Mouse (Mus musculus): ENCODE data around the gene Myl4. TPM values are rescaled to one million over a fixed set of nuclear protein-coding genes. Genes with fewer than 3 reads are reported as not detected.

Myl4 gene
- total and polyA plus RNA-seq, 2 experiments, result 0.45 to 0.65 TPM

DNA sequence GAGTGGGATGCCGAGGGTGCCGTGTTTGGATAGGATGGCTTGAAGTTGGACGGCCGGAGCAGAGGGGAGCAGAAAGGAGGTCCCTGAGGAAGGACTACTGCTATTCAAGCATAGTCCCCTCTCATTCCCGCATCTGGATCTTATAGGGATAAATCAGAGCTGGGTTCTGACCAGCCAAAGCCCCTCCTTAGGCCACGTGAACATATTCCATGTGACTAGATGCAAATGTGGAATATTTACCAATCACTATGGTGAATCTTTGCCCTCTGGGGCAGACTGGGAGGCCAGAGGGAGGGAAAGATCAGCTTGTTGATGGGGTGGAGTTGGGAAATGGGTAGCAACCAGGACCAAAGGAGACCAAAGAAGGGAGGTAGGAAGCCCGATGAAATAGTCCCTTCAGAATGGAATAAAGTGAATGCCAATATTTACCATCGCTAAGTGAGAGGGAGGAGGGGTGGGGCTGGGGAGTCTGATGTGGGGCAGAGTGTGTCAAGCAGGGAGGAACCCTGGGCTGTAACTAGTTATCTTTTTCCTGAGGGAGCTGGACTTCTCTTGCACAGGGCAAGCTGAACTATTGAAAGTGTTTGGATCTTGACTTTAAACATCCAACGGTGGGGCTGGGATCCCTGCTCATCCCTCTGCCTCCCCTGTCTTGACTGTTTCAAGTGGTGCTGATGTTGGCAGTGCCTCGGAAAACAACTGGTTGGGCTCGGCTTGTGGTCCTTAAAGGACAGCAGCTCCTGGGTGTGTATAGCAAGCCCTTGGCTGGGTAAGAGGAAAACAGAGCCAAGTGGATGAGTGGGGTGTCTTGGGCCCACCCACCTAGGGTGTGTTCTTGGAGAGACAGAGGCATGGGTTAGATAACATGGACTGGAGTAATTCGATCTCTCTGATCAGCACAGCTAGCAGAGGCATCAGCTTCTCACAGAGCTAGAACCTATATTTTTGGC is 75.3 kb downstream of the Myl4 start:
- no peak overlapping the region for H3K27ac ChIP-seq (replicated peaks; ENCODE audit: insufficient read depth, low read depth, low read length)

DNA sequence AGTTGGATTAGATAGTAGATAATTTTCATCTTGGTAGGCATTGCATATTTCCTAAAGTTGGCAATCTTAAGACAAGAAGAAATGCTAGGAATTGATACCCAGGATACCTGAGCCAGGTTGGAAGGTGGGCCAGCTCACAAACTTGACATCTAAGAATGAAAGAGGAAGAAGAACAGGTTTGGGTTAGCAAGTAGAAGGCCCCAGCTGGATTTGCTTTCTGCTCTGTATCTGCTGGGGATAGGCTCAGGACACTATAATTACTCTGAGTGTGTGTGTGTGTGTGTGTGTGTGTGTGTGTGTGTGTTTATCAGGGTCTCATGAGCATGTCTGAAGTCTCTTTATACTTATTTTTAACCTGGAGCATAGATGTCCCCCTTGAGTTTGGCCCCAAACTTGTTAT is 76.2 kb downstream of the Myl4 start:
- no peaks in the 10 kb centered on the region for H3K79me2 ChIP-seq (ENCODE audit: control insufficient read depth, insufficient read depth, low read length)
- H3K36me3 ChIP-seq (ENCODE audit: control insufficient read depth, insufficient read depth, low read length), result no peaks in the 10 kb centered on the region
- H3K27me3 ChIP-seq (ENCODE audit: control insufficient read depth, insufficient read depth, low read length), result no peaks in the 10 kb centered on the region
- no peak overlapping the region for H3K9ac ChIP-seq (ENCODE audit: low read depth, low read length)
- H3K4me1 ChIP-seq (ENCODE audit: control insufficient read depth, insufficient read depth, low read length), result 0 out of 2 replicates have a peak, but pooled peaks cover 2% of the 10 kb centered on the region
- TF ChIP-seq CTCF (IDR thresholded peaks at IDR 0.05; ENCODE audit: low read depth, low read length) (no peak), POLR2A (IDR thresholded peaks at IDR 0.05; ENCODE audit: extremely low read depth, insufficient read depth, low read length) (no peak)
- H3K27ac ChIP-seq (replicated peaks; ENCODE audit: insufficient read depth, low read depth, low read length), result no peak overlapping the region
- DNase-seq (ENCODE audit: extremely low read depth, low read depth, low spot score), result no peak
- no peak overlapping the region for H3K4me3 ChIP-seq (ENCODE audit: insufficient read depth, low read depth, low read length)

More for the DNA sequence above, 75.3 kb downstream of the Myl4 start:
- 38% methylated on average over 12 of the region's 12 CpGs for WGBS
- no peak for DNase-seq (ENCODE audit: extremely low read depth, low read depth, low spot score)
- no peaks in the 10 kb centered on the region for H3K36me3 ChIP-seq (ENCODE audit: control insufficient read depth, insufficient read depth, low read length)
- 0 out of 2 replicates have a peak, but pooled peaks cover 2% of the 10 kb centered on the region for H3K4me1 ChIP-seq (ENCODE audit: control insufficient read depth, insufficient read depth, low read length)
- H3K27me3 ChIP-seq (ENCODE audit: control insufficient read depth, insufficient read depth, low read length), result no peaks in the 10 kb centered on the region
- no peak for TF ChIP-seq CTCF (IDR thresholded peaks at IDR 0.05; ENCODE audit: low read depth, low read length)
- TF ChIP-seq POLR2A (IDR thresholded peaks at IDR 0.05; ENCODE audit: extremely low read depth, insufficient read depth, low read length), result no peak
- no peak overlapping the region for H3K9ac ChIP-seq (ENCODE audit: low read depth, low read length)
- no peak overlapping the region for H3K4me3 ChIP-seq (ENCODE audit: insufficient read depth, low read depth, low read length)
- H3K79me2 ChIP-seq (ENCODE audit: control insufficient read depth, insufficient read depth, low read length), result no peaks in the 10 kb centered on the region

DNA sequence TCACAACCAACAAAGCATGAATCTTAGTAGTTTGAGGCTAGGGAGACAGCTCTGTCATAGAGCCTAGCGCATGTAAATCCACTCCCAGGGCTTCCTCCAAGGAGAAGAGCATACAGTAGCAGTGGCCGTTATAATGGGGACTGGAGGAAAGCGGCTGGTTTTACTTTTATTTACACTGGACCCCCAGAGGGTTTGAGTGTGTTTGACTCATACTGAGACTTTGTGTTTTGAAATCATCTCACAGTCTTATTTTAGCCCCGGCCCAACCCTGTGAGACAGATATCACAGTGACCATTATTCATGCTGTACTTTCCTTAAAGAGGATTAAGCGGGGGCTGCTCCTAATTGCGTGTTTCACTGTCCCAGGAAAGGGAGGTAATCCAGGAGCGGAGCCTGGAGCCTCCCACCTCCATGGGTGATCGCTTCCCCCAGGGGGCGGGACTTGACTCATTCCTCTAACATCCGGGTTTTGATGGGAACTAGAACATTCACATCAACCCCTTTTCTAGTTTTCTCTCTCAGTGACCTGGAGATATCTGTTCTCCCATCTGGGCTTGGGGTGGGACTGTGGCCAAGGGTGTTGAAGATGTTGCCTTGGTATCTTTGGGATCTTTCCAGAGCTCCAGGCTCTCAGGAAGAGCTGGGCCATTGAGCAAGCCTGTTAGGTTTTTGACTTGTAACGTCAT is 77.3 kb downstream of the Myl4 start:
- H3K4me3 ChIP-seq (ENCODE audit: insufficient read depth, low read depth, low read length), result no peak overlapping the region
- 65% methylated on average over 11 of the region's 11 CpGs for WGBS
- no peaks in the 10 kb centered on the region for H3K79me2 ChIP-seq (ENCODE audit: control insufficient read depth, insufficient read depth, low read length)
- H3K9ac ChIP-seq (ENCODE audit: low read depth, low read length), result no peak overlapping the region
- no peaks in the 10 kb centered on the region for H3K27me3 ChIP-seq (ENCODE audit: control insufficient read depth, insufficient read depth, low read length)
- H3K36me3 ChIP-seq (ENCODE audit: control insufficient read depth, insufficient read depth, low read length), result no peaks in the 10 kb centered on the region
- H3K4me1 ChIP-seq (ENCODE audit: control insufficient read depth, insufficient read depth, low read length), result 0 out of 2 replicates have a peak, but pooled peaks cover 2% of the 10 kb centered on the region
- DNase-seq (ENCODE audit: extremely low read depth, low read depth, low spot score), result no peak
- no peak overlapping the region for H3K27ac ChIP-seq (replicated peaks; ENCODE audit: insufficient read depth, low read depth, low read length)
- TF ChIP-seq CTCF (IDR thresholded peaks at IDR 0.05; ENCODE audit: low read depth, low read length) (no peak), POLR2A (IDR thresholded peaks at IDR 0.05; ENCODE audit: extremely low read depth, insufficient read depth, low read length) (no peak)

DNA sequence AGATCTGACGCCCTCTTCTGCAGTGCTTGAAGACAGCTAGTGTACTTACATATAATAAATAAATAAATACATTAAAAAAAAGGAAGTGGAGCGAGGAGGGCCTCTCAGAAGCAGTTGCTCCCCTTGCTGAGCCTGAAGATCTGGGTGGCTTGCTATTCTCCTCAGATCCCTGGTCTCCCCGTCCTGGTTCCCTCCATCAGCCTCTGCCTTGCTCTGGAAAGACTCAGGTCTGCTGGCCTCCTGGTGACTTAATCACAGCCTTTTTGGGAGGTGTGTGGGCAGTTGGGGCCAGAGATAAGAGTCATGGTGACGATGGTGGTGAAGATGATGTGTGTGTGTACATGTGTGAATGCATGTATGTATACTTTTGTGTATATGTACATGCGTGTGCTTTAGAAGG is 78.1 kb downstream of the Myl4 start:
- no peak for TF ChIP-seq POLR2A (IDR thresholded peaks at IDR 0.05; ENCODE audit: extremely low read depth, insufficient read depth, low read length)
- no peak for TF ChIP-seq CTCF (IDR thresholded peaks at IDR 0.05; ENCODE audit: low read depth, low read length)

DNA sequence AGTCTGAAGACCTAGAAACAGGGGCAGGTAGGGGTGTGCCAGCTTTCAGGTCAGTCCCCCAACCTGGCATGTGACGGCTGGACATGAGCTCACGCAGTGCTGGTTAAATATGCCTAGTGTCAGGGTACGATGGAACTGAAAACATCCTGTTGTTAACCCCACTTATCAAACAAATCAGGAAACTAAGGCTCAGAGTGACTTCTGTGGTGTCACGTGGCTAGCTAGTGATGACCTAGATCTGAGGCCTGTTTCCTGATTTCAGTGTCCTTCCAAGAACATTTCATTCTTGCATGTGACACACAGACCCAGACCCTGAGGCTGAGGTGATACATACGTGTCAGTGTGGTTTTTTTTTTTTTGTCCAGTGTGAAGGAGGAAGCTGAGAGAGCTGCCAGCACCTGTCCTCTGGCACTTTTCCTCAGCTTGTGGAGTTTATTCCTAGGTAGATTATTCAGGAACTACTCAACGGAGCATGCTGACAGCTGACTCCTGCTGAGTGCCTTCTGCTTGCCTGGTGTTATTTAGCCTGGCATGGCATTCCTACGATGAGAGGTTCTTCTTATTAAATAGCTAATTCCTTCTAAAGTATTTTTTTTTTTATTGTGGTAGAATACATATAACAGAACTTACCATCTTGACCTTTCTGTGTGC is 79.8 kb downstream of the Myl4 start:
- no peaks in the 10 kb centered on the region for H3K79me2 ChIP-seq (ENCODE audit: control insufficient read depth, insufficient read depth, low read length)
- H3K4me1 ChIP-seq (ENCODE audit: control insufficient read depth, insufficient read depth, low read length), result no peaks in the 10 kb centered on the region
- H3K36me3 ChIP-seq (ENCODE audit: control insufficient read depth, insufficient read depth, low read length), result no peaks in the 10 kb centered on the region
- H3K27ac ChIP-seq (replicated peaks; ENCODE audit: insufficient read depth, low read depth, low read length), result no peak overlapping the region
- peak; percentile 18 for DNase-seq (ENCODE audit: extremely low read depth, low read depth, low spot score)
- no peak overlapping the region for H3K4me3 ChIP-seq (ENCODE audit: insufficient read depth, low read depth, low read length)
- TF ChIP-seq POLR2A (IDR thresholded peaks at IDR 0.05; ENCODE audit: extremely low read depth, insufficient read depth, low read length), result no peak
- no peak for TF ChIP-seq CTCF (IDR thresholded peaks at IDR 0.05; ENCODE audit: low read depth, low read length)
- no peak overlapping the region for H3K9ac ChIP-seq (ENCODE audit: low read depth, low read length)
- H3K27me3 ChIP-seq (ENCODE audit: control insufficient read depth, insufficient read depth, low read length), result no peaks in the 10 kb centered on the region
- 63% methylated on average over 7 of the region's 7 CpGs for WGBS

More for the DNA sequence above, 78.1 kb downstream of the Myl4 start:
- no peak overlapping the region for H3K9ac ChIP-seq (ENCODE audit: low read depth, low read length)
- DNase-seq (ENCODE audit: extremely low read depth, low read depth, low spot score), result no peak
- no peaks in the 10 kb centered on the region for H3K27me3 ChIP-seq (ENCODE audit: control insufficient read depth, insufficient read depth, low read length)
- WGBS, result 86% methylated on average over 5 of the region's 5 CpGs
- no peaks in the 10 kb centered on the region for H3K36me3 ChIP-seq (ENCODE audit: control insufficient read depth, insufficient read depth, low read length)
- H3K27ac ChIP-seq (replicated peaks; ENCODE audit: insufficient read depth, low read depth, low read length), result no peak overlapping the region
- 0 out of 2 replicates have a peak, but pooled peaks cover 2% of the 10 kb centered on the region for H3K4me1 ChIP-seq (ENCODE audit: control insufficient read depth, insufficient read depth, low read length)
- H3K79me2 ChIP-seq (ENCODE audit: control insufficient read depth, insufficient read depth, low read length), result no peaks in the 10 kb centered on the region
- no peak overlapping the region for H3K4me3 ChIP-seq (ENCODE audit: insufficient read depth, low read depth, low read length)
